Mouse (Mus musculus) monocyte, adult 2 months (primary cell): Measurements from ENCODE around the gene Rhobtb1.

Experiments used
- DNase-seq, 2 experiments: peaks; one replicate each; pipeline ENCODE4 v3.0.0; 2022; ENCODE audit warnings: low spot score in 2 of 2, low read depth in 1 of 2

The Rhobtb1 gene

GRCm38 (mm10) chr10:69151045-69151444 lies at the start of gene Rhobtb1:
TSS of gene Rhobtb1 (plus strand) at chr10:69151434.
- no peak for DNase-seq

- no peak for DNase-seq
Measured at GRCm38 (mm10) chr10:69101988-69102387, 49.2 kb upstream of the Rhobtb1 start.

- DNase-seq = no peak
Measured at GRCm38 (mm10) chr10:69104143-69104882, 46.9 kb upstream of the Rhobtb1 start.

GRCm38 (mm10) chr10:69104883-69105225 lies 46.4 kb upstream of the Rhobtb1 start:
- no peak for DNase-seq

GRCm38 (mm10) chr10:69106796-69107195 lies 44.4 kb upstream of the Rhobtb1 start:
- no peak for DNase-seq

- DNase-seq = no peak
Measured at GRCm38 (mm10) chr10:69107253-69107652, 44.0 kb upstream of the Rhobtb1 start.

- DNase-seq = no peak
Measured at GRCm38 (mm10) chr10:69114384-69114783, 36.9 kb upstream of the Rhobtb1 start.

- DNase-seq = no peak
Measured at GRCm38 (mm10) chr10:69117996-69118395, 33.2 kb upstream of the Rhobtb1 start.

- no peak for DNase-seq
Measured at GRCm38 (mm10) chr10:69118893-69119292, 32.3 kb upstream of the Rhobtb1 start.

GRCm38 (mm10) chr10:69119456-69119855 lies 31.8 kb upstream of the Rhobtb1 start:
- DNase-seq = no peak

GRCm38 (mm10) chr10:69126546-69126945 lies 24.7 kb upstream of the Rhobtb1 start:
- no peak for DNase-seq

- DNase-seq = no peak
Measured at GRCm38 (mm10) chr10:69128531-69128930, 22.7 kb upstream of the Rhobtb1 start.

GRCm38 (mm10) chr10:69130613-69131012 lies 20.6 kb upstream of the Rhobtb1 start:
- no peak for DNase-seq

GRCm38 (mm10) chr10:69134356-69134755 lies 16.9 kb upstream of the Rhobtb1 start:
- DNase-seq = no peak

- DNase-seq = no peak
Measured at GRCm38 (mm10) chr10:69136241-69136828, 14.9 kb upstream of the Rhobtb1 start.

- DNase-seq = no peak
Measured at GRCm38 (mm10) chr10:69149252-69149651, 2.0 kb upstream of the Rhobtb1 start.

- no peak for DNase-seq
Measured at GRCm38 (mm10) chr10:69152971-69153370, 1.7 kb downstream of the Rhobtb1 start.

GRCm38 (mm10) chr10:69155428-69156175 lies 4.4 kb downstream of the Rhobtb1 start:
- DNase-seq = no peak

GRCm38 (mm10) chr10:69156462-69156861 lies 5.2 kb downstream of the Rhobtb1 start:
- DNase-seq = no peak

GRCm38 (mm10) chr10:69157471-69157870 lies 6.2 kb downstream of the Rhobtb1 start:
- no peak for DNase-seq

- no peak for DNase-seq
Measured at GRCm38 (mm10) chr10:69160877-69161276, 9.6 kb downstream of the Rhobtb1 start.

GRCm38 (mm10) chr10:69161503-69161902 lies 10.3 kb downstream of the Rhobtb1 start:
- no peak for DNase-seq
